Mouse (Mus musculus): ENCODE data around the gene Defb36.

The Defb36 gene

DNA sequence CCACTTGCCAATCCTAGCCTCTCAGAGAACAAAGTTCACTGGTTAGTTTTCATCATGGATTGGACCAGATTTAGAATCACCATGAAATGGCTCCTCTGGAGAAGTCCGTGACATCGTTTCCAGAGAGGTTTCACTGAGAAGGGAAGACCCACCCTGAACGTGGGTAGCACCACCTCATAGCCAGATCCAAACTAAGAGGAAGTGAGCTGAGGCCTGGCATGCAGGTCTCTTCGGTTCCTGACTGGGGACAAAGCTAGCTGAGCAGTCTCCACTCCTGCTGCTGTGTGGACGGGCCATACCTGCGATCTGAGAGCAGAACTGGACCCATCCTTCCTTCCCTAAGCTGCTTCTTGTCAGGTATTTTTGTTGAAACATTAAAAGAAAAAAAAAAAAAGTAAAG, 57.0 kb downstream of the Defb36 start:
- DNase-seq (ENCODE audit: extremely low spot score, low read depth, low spot score) = no peak

All from hindlimb bud, embryonic 11.5 days (tissue).